Comparison of ENCODE assay signal across 8 mouse cellular contexts in the genomic region with DNA sequence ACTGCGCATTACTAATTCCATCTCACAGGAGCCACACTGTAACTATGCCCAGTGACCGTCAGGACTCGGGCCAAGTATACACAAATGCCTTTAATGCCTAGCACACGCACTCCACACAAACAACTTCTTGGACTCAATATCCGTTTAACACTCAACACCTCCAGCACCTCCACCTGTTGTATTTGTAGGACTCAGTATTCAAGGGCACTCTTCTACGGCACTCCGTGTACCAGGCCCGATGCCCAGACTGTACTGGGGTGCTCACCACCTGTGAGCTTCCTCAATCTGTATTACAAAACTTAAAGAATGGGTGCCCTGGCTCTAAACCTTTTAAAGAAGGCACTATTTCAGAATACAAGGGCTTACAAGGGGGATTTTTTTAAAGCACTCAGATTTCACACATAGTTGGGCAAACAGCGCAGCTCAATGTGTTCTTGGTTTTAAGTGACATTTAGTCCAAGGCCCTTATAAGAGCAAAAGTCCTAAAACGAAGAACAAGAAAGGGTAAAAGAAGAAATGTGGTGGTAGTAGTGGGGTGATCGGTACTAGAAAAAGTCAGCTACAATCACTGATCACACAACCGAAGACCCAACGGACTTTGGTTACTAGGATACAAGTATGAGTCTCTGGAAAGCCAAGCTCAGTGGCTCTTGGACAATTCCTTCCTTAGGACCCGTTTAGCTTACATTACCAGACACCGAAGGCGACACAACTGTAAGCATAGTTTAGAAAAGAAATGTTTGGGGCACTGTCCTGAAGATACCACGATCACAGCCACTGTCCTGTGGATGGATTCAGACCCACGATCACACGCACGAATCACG. TPM values are rescaled to one million over a fixed set of nuclear protein-coding genes. Genes with fewer than 3 reads are reported as not detected.
DNase-seq lines count a peak whose midpoint lies in the region; ATAC-seq and TF ChIP-seq lines count a peak whose summit lies in the region.

No protein-coding gene starts in this region.

- peaks cover 16% of the 10 kb centered on the region for H3K4me1 ChIP-seq in heart, postnatal 0 days (ENCODE audit: control insufficient read depth, insufficient read depth)
- H3K4me1 ChIP-seq in liver, embryonic 13.5 days (replicated peaks) = peaks cover 32% of the 10 kb centered on the region
- H3K4me1 ChIP-seq in olfactory bulb, adult 2 months (ENCODE audit: control insufficient read depth, insufficient read depth, low read length) = peaks cover 7% of the 10 kb centered on the region

- peak overlapping the region; percentile 96 for H3K27ac ChIP-seq in heart, postnatal 0 days (ENCODE audit: low read depth)
- H3K27ac ChIP-seq in liver, embryonic 13.5 days = peak overlapping the region; percentile 84
- no peak overlapping the region; the same call in 1 of the 2 replicates for H3K27ac ChIP-seq in olfactory bulb, adult 2 months (ENCODE audit: insufficient read depth, low read depth, low read length)

- no peaks in the 10 kb centered on the region for H3K9me3 ChIP-seq in heart, postnatal 0 days (replicated peaks; ENCODE audit: control insufficient read depth, low read length)
- no peaks in the 10 kb centered on the region for H3K9me3 ChIP-seq in liver, embryonic 13.5 days (replicated peaks)

- peak overlapping the region; percentile 85 for H3K4me2 ChIP-seq in heart, postnatal 0 days (ENCODE audit: low read depth, low read length)
- H3K4me2 ChIP-seq in liver, embryonic 13.5 days = peak overlapping the region; percentile 84

- no peak for TF ChIP-seq CTCF in heart, postnatal 0 days (IDR thresholded peaks at IDR 0.05; ENCODE audit: low read depth)
- TF ChIP-seq CTCF in olfactory bulb, adult 2 months (IDR thresholded peaks at IDR 0.05; ENCODE audit: insufficient read depth, low read depth, low read length) = no peak

- peak overlapping the region; percentile 82 for H3K4me3 ChIP-seq in heart, postnatal 0 days (ENCODE audit: low read depth, low read length)
- peak overlapping the region; percentile 96 for H3K4me3 ChIP-seq in liver, embryonic 13.5 days (replicated peaks)
- peak overlapping the region; percentile 58 for H3K4me3 ChIP-seq in olfactory bulb, adult 2 months (ENCODE audit: insufficient read depth, low read depth, low read length)

- WGBS in heart, postnatal 0 days = 15% methylated on average over 21 of the region's 21 CpGs
- WGBS in liver, embryonic 13.5 days (ENCODE audit: insufficient replicate concordance) = 29% methylated on average over 21 of the region's 21 CpGs
- 6% methylated on average over 21 of the region's 21 CpGs for WGBS in olfactory bulb, adult 2 months

- no peak for TF ChIP-seq POLR2A in olfactory bulb, adult 2 months (IDR thresholded peaks at IDR 0.05; ENCODE audit: insufficient read depth, low read depth, low read length)

- H3K27me3 ChIP-seq in heart, postnatal 0 days (ENCODE audit: control insufficient read depth, insufficient read depth, low read length) = no peaks in the 10 kb centered on the region
- H3K27me3 ChIP-seq in liver, embryonic 13.5 days = no peaks in the 10 kb centered on the region

- H3K36me3 ChIP-seq in heart, postnatal 0 days (replicated peaks; ENCODE audit: control insufficient read depth, insufficient read depth, low read length) = peaks cover 28% of the 10 kb centered on the region
- peaks cover 46% of the 10 kb centered on the region for H3K36me3 ChIP-seq in liver, embryonic 13.5 days

- no peak for ATAC-seq in heart, postnatal 0 days (ENCODE audit: insufficient read depth, low read depth)
- no peak for ATAC-seq in liver, embryonic 13.5 days (ENCODE audit: low read depth)

- no peak for TF ChIP-seq EP300 in heart, postnatal 0 days (IDR thresholded peaks at IDR 0.05; ENCODE audit: low read depth)

- DNase-seq in gastrocnemius, postnatal 25 days = peak; percentile 21
- DNase-seq in gastrocnemius, adult 8-10 months (ENCODE audit: low spot score in 2 of 2) = no peak
- DNase-seq in c-Kit-positive CD71-positive TER-119-positive erythroid progenitor cells, embryonic 14.5 days (ENCODE audit: low spot score) = peak; percentile 25
- peak; percentile 7 for DNase-seq in heart, postnatal 0 days (ENCODE audit: low spot score)
- no peak for DNase-seq in liver, embryonic 13.5 days
- no peak for DNase-seq in spleen, adult 18-20 months
- no peak for DNase-seq in thymus, postnatal 4 days

- peak overlapping the region; percentile 73 for H3K9ac ChIP-seq in heart, postnatal 0 days (replicated peaks; ENCODE audit: low read depth, low read length)
- peak overlapping the region; percentile 99 for H3K9ac ChIP-seq in liver, embryonic 13.5 days

RNA-seq across cellular contexts. Expression of a gene that starts 1.2 kb away (rescaled TPM):
- total RNA-seq in gastrocnemius, postnatal 25 days (2021) = 10 to 100 TPM in 1 of 2 experiments, 1 to 10 TPM in 1; 8.5 to 10.3 TPM
- 1 to 10 TPM; 6.0 to 9.9 (median 7.6) TPM for total RNA-seq in gastrocnemius, adult 8-10 months (2022)
- 14.0 and 21.0 TPM in 2 replicates for total RNA-seq in heart, postnatal 0 days (2014; rRNA removed; ENCODE audit: low replicate concordance)
- 7.7 and 7.8 TPM in 2 replicates for polyA plus RNA-seq in heart, postnatal 0 days (2015; fragmentation: Nextera tagmentation; extraction: Ambion mirVana)
- 16.9 and 23.6 TPM in 2 replicates for polyA plus RNA-seq in liver, embryonic 13.5 days (2015; fragmentation: Nextera tagmentation; extraction: Ambion mirVana)
- polyA plus RNA-seq in olfactory bulb, adult 2 months (2012; ENCODE audit: insufficient read depth, insufficient read length, low replicate concordance, missing spikeins) = not detected in 2 replicates

RNA-seq across cellular contexts. Expression of a gene that starts 51.7 kb away (rescaled TPM):
- not detected for total RNA-seq in gastrocnemius, postnatal 25 days (2021)
- total RNA-seq in gastrocnemius, adult 8-10 months (2022) = not detected
- total RNA-seq in heart, postnatal 0 days (2014; rRNA removed; ENCODE audit: low replicate concordance) = not detected in 2 replicates
- polyA plus RNA-seq in heart, postnatal 0 days (2015; fragmentation: Nextera tagmentation; extraction: Ambion mirVana) = not detected in 2 replicates
- not detected in 2 replicates for polyA plus RNA-seq in liver, embryonic 13.5 days (2015; fragmentation: Nextera tagmentation; extraction: Ambion mirVana)
- polyA plus RNA-seq in olfactory bulb, adult 2 months (2012; ENCODE audit: insufficient read depth, insufficient read length, low replicate concordance, missing spikeins) = not detected in 2 replicates

Comparison
In these comparisons a context has a peak if more than half of its experiments do, and no peak if none do; other contexts are left out.
1. DNase-seq: peak in gastrocnemius, postnatal 25 days (single experiment), c-Kit-positive CD71-positive TER-119-positive erythroid progenitor cells, embryonic 14.5 days (single experiment) and heart, postnatal 0 days (single experiment); none in gastrocnemius, adult 8-10 months (0 of 2), liver, embryonic 13.5 days (single experiment), spleen, adult 18-20 months (0 of 2) and thymus, postnatal 4 days (single experiment).
2. Peak in every context shown above with its lines, with median percentiles within 50 percentile points of each other: H3K4me3 ChIP-seq.